In the genomic region with DNA sequence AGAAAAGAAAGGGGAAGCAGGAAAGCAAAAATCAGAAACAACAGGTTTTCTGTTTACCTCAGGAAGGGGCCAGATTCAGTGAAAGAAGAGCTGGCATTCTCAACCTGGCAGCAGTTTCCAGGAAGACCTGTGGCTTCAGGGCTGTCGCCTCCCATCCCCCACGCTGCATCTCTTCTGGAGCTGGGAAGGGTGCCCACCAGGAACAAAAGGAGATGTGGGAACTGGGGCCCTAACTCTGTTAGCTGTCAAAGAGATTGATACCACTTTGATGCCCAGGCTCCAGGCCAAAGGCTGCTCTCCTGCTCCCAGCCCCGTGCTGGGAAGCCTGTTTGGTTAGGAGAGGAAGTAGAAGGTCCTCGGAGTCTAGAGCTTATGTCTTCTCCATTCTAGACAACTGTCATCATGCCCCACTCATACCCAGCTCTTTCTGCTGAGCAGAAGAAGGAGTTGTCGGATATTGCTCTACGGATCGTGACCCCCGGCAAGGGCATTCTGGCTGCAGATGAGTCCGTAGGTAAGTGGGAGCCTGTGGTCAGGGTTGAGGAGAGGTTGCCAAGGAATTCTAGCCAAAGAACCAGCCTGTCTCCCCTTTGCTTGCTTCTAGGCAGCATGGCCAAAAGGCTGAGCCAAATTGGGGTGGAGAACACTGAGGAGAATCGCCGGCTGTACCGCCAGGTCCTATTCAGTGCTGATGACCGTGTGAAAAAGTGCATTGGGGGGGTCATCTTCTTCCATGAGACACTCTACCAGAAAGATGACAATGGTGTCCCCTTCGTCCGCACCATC, we compare ENCODE assay signal across 11 mouse cellular contexts. TPM values are rescaled to one million over a fixed set of nuclear protein-coding genes. Genes with fewer than 3 reads are reported as not detected.
DNase-seq lines count a peak whose midpoint lies in the region; ATAC-seq and TF ChIP-seq lines count a peak whose summit lies in the region.
"Had no signal": no experiment of that assay in that cellular context is flagged by ENCODE, and none has a peak within 500 bp of the region (broad histone marks: within the 10 kb centered on the region; RNA-seq: fewer than 3 reads in every experiment).

No protein-coding gene starts in this region.

- no peaks in the 10 kb centered on the region for H3K9me3 ChIP-seq in intestine, embryonic 15.5 days
- no peaks in the 10 kb centered on the region for H3K9me3 ChIP-seq in intestine, postnatal 0 days (ENCODE audit: control insufficient read depth)
- no peaks in the 10 kb centered on the region for H3K9me3 ChIP-seq in neural tube, embryonic 12.5 days
- H3K9me3 ChIP-seq in neural tube, embryonic 15.5 days (replicated peaks), result no peaks in the 10 kb centered on the region

- DNase-seq in neural tube, embryonic 10.5 days (ENCODE audit: extremely low spot score, low spot score), result no peak
- peak; percentile 77 to 91 for DNase-seq in cerebellum, postnatal 14 days
- DNase-seq in thymus, postnatal 25 days, result no peak
- DNase-seq in adrenal gland, postnatal 14 days, result no peak
- DNase-seq: liver; lung, postnatal 36 days had no signal

- H3K27me3 ChIP-seq in intestine, embryonic 15.5 days (replicated peaks), result no peaks in the 10 kb centered on the region
- H3K27me3 ChIP-seq in intestine, postnatal 0 days (replicated peaks; ENCODE audit: control insufficient read depth, insufficient read depth, low read length), result no peaks in the 10 kb centered on the region
- no peaks in the 10 kb centered on the region for H3K27me3 ChIP-seq in neural tube, embryonic 12.5 days (replicated peaks)
- no peaks in the 10 kb centered on the region for H3K27me3 ChIP-seq in neural tube, embryonic 15.5 days (replicated peaks)

- no peak for TF ChIP-seq CTCF in intestine, postnatal 0 days (IDR thresholded peaks at IDR 0.05; ENCODE audit: low read depth)

- no peak overlapping the region for H3K4me3 ChIP-seq in intestine, embryonic 15.5 days (replicated peaks)
- H3K4me3 ChIP-seq in intestine, postnatal 0 days (ENCODE audit: low read depth, low read length), result no peak overlapping the region
- no peak overlapping the region for H3K4me3 ChIP-seq in neural tube, embryonic 12.5 days
- H3K4me3 ChIP-seq in neural tube, embryonic 15.5 days (replicated peaks), result peak overlapping the region; percentile 32

- 83% methylated on average over 15 of the region's 15 CpGs for WGBS in intestine, embryonic 15.5 days
- WGBS in intestine, postnatal 0 days, result 88% methylated on average over 15 of the region's 15 CpGs
- 80% methylated on average over 15 of the region's 15 CpGs for WGBS in neural tube, embryonic 12.5 days
- 69% methylated on average over 15 of the region's 15 CpGs for WGBS in neural tube, embryonic 15.5 days

- no peak overlapping the region for H3K27ac ChIP-seq in intestine, embryonic 15.5 days
- H3K27ac ChIP-seq in intestine, postnatal 0 days (ENCODE audit: low read depth, low read length), result no peak overlapping the region
- no peak overlapping the region for H3K27ac ChIP-seq in neural tube, embryonic 12.5 days
- peak overlapping the region; percentile 82 for H3K27ac ChIP-seq in neural tube, embryonic 15.5 days (replicated peaks)
- H3K27ac ChIP-seq: kidney, postnatal 0 days had no signal

- H3K4me2 ChIP-seq in intestine, embryonic 15.5 days (replicated peaks), result peak overlapping the region; percentile 51; the same call in 1 of the 2 replicates
- H3K4me2 ChIP-seq in intestine, postnatal 0 days (replicated peaks; ENCODE audit: low read depth), result no peak overlapping the region
- peak overlapping the region; percentile 48; the same call in 1 of the 2 replicates for H3K4me2 ChIP-seq in neural tube, embryonic 12.5 days (replicated peaks)
- H3K4me2 ChIP-seq in neural tube, embryonic 15.5 days, result peak overlapping the region; percentile 52

- no peak overlapping the region for H3K9ac ChIP-seq in intestine, embryonic 15.5 days
- H3K9ac ChIP-seq in intestine, postnatal 0 days (ENCODE audit: low read depth, low read length), result no peak overlapping the region
- H3K9ac ChIP-seq in neural tube, embryonic 12.5 days, result no peak overlapping the region
- no peak overlapping the region for H3K9ac ChIP-seq in neural tube, embryonic 15.5 days (replicated peaks)

- H3K36me3 ChIP-seq in intestine, embryonic 15.5 days, result 0 out of 2 replicates have a peak, but pooled peaks cover 8% of the 10 kb centered on the region
- peaks cover 9% of the 10 kb centered on the region for H3K36me3 ChIP-seq in intestine, postnatal 0 days (ENCODE audit: control insufficient read depth, insufficient read depth)
- peaks cover 21% of the 10 kb centered on the region for H3K36me3 ChIP-seq in neural tube, embryonic 12.5 days
- H3K36me3 ChIP-seq in neural tube, embryonic 15.5 days, result no peaks in the 10 kb centered on the region

- H3K4me1 ChIP-seq in intestine, embryonic 15.5 days (replicated peaks), result peaks cover 16% of the 10 kb centered on the region
- H3K4me1 ChIP-seq in intestine, postnatal 0 days (replicated peaks; ENCODE audit: control insufficient read depth, insufficient read depth, low read length), result no peaks in the 10 kb centered on the region
- H3K4me1 ChIP-seq in neural tube, embryonic 12.5 days, result peaks cover 18% of the 10 kb centered on the region
- H3K4me1 ChIP-seq in neural tube, embryonic 15.5 days, result peaks cover 28% of the 10 kb centered on the region

- ATAC-seq in intestine, embryonic 15.5 days, result no peak
- ATAC-seq in intestine, postnatal 0 days, result no peak
- no peak for ATAC-seq in neural tube, embryonic 12.5 days (ENCODE audit: low FRiP score, low read depth)
- peak; percentile 19; the same call in 1 of the 2 replicates for ATAC-seq in neural tube, embryonic 15.5 days (ENCODE audit: low FRiP score)

RNA-seq across cellular contexts. Expression of a gene that starts 1.4 kb away (rescaled TPM):
- 23.1 and 29.0 TPM in 2 replicates for polyA plus RNA-seq in intestine, embryonic 15.5 days (2015; fragmentation: Nextera tagmentation; extraction: Ambion mirVana)
- polyA plus RNA-seq in intestine, postnatal 0 days (2015; fragmentation: Nextera tagmentation; extraction: Ambion mirVana), result 9.3 and 9.4 TPM in 2 replicates
- polyA plus RNA-seq in neural tube, embryonic 12.5 days (2016; fragmentation: Nextera tagmentation; extraction: Ambion mirVana), result 16.8 and 17.2 TPM in 2 replicates
- 328 and 382 TPM in 2 replicates for polyA plus RNA-seq in neural tube, embryonic 15.5 days (2015; fragmentation: Nextera tagmentation; extraction: Ambion mirVana)
- 8.8 and 9.2 TPM in 2 replicates for total RNA-seq in adrenal gland, postnatal 14 days (2021)

RNA-seq across cellular contexts. Expression of a gene that starts 4.0 kb away (rescaled TPM):
- 78.6 and 85.0 TPM in 2 replicates for polyA plus RNA-seq in intestine, embryonic 15.5 days (2015; fragmentation: Nextera tagmentation; extraction: Ambion mirVana)
- 58.6 and 60.8 TPM in 2 replicates for polyA plus RNA-seq in intestine, postnatal 0 days (2015; fragmentation: Nextera tagmentation; extraction: Ambion mirVana)
- 66.4 and 73.6 TPM in 2 replicates for polyA plus RNA-seq in neural tube, embryonic 12.5 days (2016; fragmentation: Nextera tagmentation; extraction: Ambion mirVana)
- polyA plus RNA-seq in neural tube, embryonic 15.5 days (2015; fragmentation: Nextera tagmentation; extraction: Ambion mirVana), result 83.2 and 86.4 TPM in 2 replicates
- total RNA-seq in adrenal gland, postnatal 14 days (2021), result 43.0 and 47.6 TPM in 2 replicates

RNA-seq across cellular contexts. Expression of a gene that starts 19.1 kb away (rescaled TPM):
- 33.5 and 34.6 TPM in 2 replicates for polyA plus RNA-seq in intestine, embryonic 15.5 days (2015; fragmentation: Nextera tagmentation; extraction: Ambion mirVana)
- 26.9 and 28.4 TPM in 2 replicates for polyA plus RNA-seq in intestine, postnatal 0 days (2015; fragmentation: Nextera tagmentation; extraction: Ambion mirVana)
- polyA plus RNA-seq in neural tube, embryonic 12.5 days (2016; fragmentation: Nextera tagmentation; extraction: Ambion mirVana), result 80.8 and 89.3 TPM in 2 replicates
- polyA plus RNA-seq in neural tube, embryonic 15.5 days (2015; fragmentation: Nextera tagmentation; extraction: Ambion mirVana), result 84.3 and 88.3 TPM in 2 replicates
- 24.4 and 26.8 TPM in 2 replicates for total RNA-seq in adrenal gland, postnatal 14 days (2021)

RNA-seq across cellular contexts. Expression of a gene that starts 22.9 kb away (rescaled TPM):
- polyA plus RNA-seq in intestine, embryonic 15.5 days (2015; fragmentation: Nextera tagmentation; extraction: Ambion mirVana), result 26.8 and 28.3 TPM in 2 replicates
- 4.5 and 4.6 TPM in 2 replicates for polyA plus RNA-seq in intestine, postnatal 0 days (2015; fragmentation: Nextera tagmentation; extraction: Ambion mirVana)
- polyA plus RNA-seq in neural tube, embryonic 12.5 days (2016; fragmentation: Nextera tagmentation; extraction: Ambion mirVana), result 33.6 and 34.2 TPM in 2 replicates
- polyA plus RNA-seq in neural tube, embryonic 15.5 days (2015; fragmentation: Nextera tagmentation; extraction: Ambion mirVana), result 6.5 and 13.1 TPM in 2 replicates
- 9.7 and 12.4 TPM in 2 replicates for total RNA-seq in adrenal gland, postnatal 14 days (2021)

RNA-seq across cellular contexts. Expression of a gene that starts 33.6 kb away (rescaled TPM):
- polyA plus RNA-seq in intestine, embryonic 15.5 days (2015; fragmentation: Nextera tagmentation; extraction: Ambion mirVana), result 0.16 and 0.33 TPM in 2 replicates
- polyA plus RNA-seq in intestine, postnatal 0 days (2015; fragmentation: Nextera tagmentation; extraction: Ambion mirVana), result 0.07 TPM in 1 of 2 replicates, not detected in the other
- 0.20 and 0.52 TPM in 2 replicates for polyA plus RNA-seq in neural tube, embryonic 12.5 days (2016; fragmentation: Nextera tagmentation; extraction: Ambion mirVana)
- 0.40 and 0.42 TPM in 2 replicates for polyA plus RNA-seq in neural tube, embryonic 15.5 days (2015; fragmentation: Nextera tagmentation; extraction: Ambion mirVana)
- total RNA-seq in adrenal gland, postnatal 14 days (2021), result 0.41 and 0.83 TPM in 2 replicates
- polyA plus RNA-seq: kidney, postnatal 0 days had no signal

Comparison
In these comparisons a context has a peak if more than half of its experiments do, and no peak if none do; other contexts are left out.
1. RNA of a gene that starts 1.4 kb away (polyA plus RNA-seq): 328 to 382 TPM in neural tube, embryonic 15.5 days; 23.1 to 29.0 TPM in intestine, embryonic 15.5 days, 16.8 to 17.2 TPM in neural tube, embryonic 12.5 days and 9.3 to 9.4 TPM in intestine, postnatal 0 days; every median in the first group is over 10 times any median in the second.
2. DNase-seq: peak in cerebellum, postnatal 14 days (2 of 2); none in neural tube, embryonic 10.5 days (single experiment), thymus, postnatal 25 days (single experiment) and adrenal gland, postnatal 14 days (single experiment).